Mouse (Mus musculus) forebrain, embryonic 13.5 days (tissue): ENCODE data around the gene Ttll7. TPM values are rescaled to one million over a fixed set of nuclear protein-coding genes. Genes with fewer than 3 reads are reported as not detected.

ENCODE experiments used
- ATAC-seq: fragments of 200-750 bp; cut with Nextera tagmentation; 2 replicates; pipeline ENCODE4 v1.8.0; 2017
- H3K27ac ChIP-seq: fragments of 300-500 bp; sonication (generic); 2 replicates; pipeline ENCODE4 v1.5.1; 2015; ENCODE audit warnings: inconsistent platforms, mild to moderate bottlenecking, moderate library complexity
- H3K27me3 ChIP-seq: fragments of 300-500 bp; sonication (generic); 2 replicates; pipeline ENCODE4 v1.6.1; 2015; ENCODE audit warnings: mild to moderate bottlenecking, inconsistent platforms
- H3K36me3 ChIP-seq: fragments of 300-500 bp; sonication (generic); 2 replicates; pipeline ENCODE4 v1.6.1; 2015; ENCODE audit warnings: mild to moderate bottlenecking, inconsistent platforms; ENCODE audit not compliant: poor library complexity, severe bottlenecking
- H3K4me1 ChIP-seq: fragments of 300-500 bp; sonication (generic); 2 replicates; pipeline ENCODE4 v1.6.1; 2015; ENCODE audit warnings: inconsistent platforms
- H3K4me2 ChIP-seq: fragments of 300-500 bp; sonication (generic); 2 replicates; pipeline ENCODE4 v1.6.1; 2015; ENCODE audit warnings: inconsistent platforms, mild to moderate bottlenecking, moderate library complexity
- H3K4me3 ChIP-seq: fragments of 300-500 bp; sonication (generic); 2 replicates; pipeline ENCODE4 v1.5.1; 2015; ENCODE audit warnings: mild to moderate bottlenecking, inconsistent platforms
- H3K9ac ChIP-seq: fragments of 300-500 bp; sonication (generic); 2 replicates; pipeline ENCODE4 v1.6.1; 2015; ENCODE audit warnings: mild to moderate bottlenecking, inconsistent platforms
- H3K9me3 ChIP-seq: fragments of 300-500 bp; sonication (generic); replicated peaks from 2 replicates; pipeline ENCODE4 v1.6.1; 2016; ENCODE audit warnings: inconsistent platforms
- WGBS: fragments of 180-500 bp; shearing (Covaris S2); methylation state at CpG from one replicate; pipeline ENCODE4 v1.1.7; 2015; 5-methylcytosine and 5-hydroxymethylcytosine counted together
- polyA plus RNA-seq: library from polyadenylated mRNA; unstranded; fragments of >200 nt; fragmentation: Nextera tagmentation; extraction: Ambion mirVana; gene quantifications from 2 replicates; pipeline ENCODE4 v1.2.1, GENCODE M21; 2015

Gene Ttll7
- polyA plus RNA-seq, 1 experiment from 2014 or later = 6.1 TPM

DNA sequence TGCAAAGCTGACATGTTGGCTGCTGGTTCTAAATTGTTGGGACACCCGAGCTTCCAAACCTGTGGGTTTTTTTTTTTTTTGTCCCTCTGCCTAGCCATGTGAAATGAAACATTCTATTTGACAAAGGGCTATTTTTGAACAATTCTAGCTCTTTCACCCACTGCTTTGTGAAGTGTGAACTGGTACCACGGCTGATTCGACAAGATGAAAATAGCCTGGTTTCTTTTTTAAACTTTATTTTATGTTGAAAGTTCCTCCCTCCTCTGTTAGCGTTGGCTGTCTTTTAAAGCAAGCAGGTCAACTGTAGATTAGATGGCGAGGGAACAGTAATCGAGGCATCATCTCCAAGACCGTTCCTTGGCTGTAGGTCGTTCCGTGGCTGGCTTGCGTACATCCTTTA, 5.2 kb downstream of the Ttll7 start:
- no peak overlapping the region for H3K4me2 ChIP-seq
- H3K9me3 ChIP-seq = no peaks in the 10 kb centered on the region
- peaks cover 10% of the 10 kb centered on the region for H3K4me1 ChIP-seq
- no peaks in the 10 kb centered on the region for H3K36me3 ChIP-seq
- no peak overlapping the region for H3K4me3 ChIP-seq
- no peak for ATAC-seq
- 77% methylated on average over 10 of the region's 10 CpGs for whole genome bisulfite sequencing
- H3K27me3 ChIP-seq = no peaks in the 10 kb centered on the region
- H3K27ac ChIP-seq = no peak overlapping the region
- H3K9ac ChIP-seq = no peak overlapping the region

DNA sequence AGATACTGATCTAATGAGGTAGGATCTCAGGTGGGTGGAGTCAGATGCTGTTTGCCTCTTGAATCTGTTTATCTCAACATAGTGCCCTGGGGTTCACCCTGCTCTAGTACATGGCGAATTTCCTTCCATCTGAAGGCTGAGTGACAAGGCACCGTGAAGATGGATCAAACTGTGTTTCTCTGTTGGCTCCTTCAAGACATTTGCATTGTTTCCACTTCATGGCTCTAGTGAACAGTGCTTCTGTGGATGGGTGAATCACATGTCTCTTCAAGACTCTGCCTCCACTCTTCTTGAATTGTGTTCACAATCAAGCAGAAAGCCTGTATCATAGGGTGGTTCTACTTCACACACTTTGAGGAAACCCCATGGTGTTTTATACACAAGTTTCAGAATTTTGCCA, 8.1 kb downstream of the Ttll7 start:
- no peak overlapping the region for H3K4me2 ChIP-seq
- WGBS = 87% methylated on average over 2 of the region's 2 CpGs
- no peaks in the 10 kb centered on the region for H3K4me1 ChIP-seq
- no peaks in the 10 kb centered on the region for H3K36me3 ChIP-seq
- no peak overlapping the region for H3K4me3 ChIP-seq
- no peak for ATAC-seq
- H3K9me3 ChIP-seq = no peaks in the 10 kb centered on the region
- no peaks in the 10 kb centered on the region for H3K27me3 ChIP-seq
- H3K9ac ChIP-seq = no peak overlapping the region
- no peak overlapping the region for H3K27ac ChIP-seq

DNA sequence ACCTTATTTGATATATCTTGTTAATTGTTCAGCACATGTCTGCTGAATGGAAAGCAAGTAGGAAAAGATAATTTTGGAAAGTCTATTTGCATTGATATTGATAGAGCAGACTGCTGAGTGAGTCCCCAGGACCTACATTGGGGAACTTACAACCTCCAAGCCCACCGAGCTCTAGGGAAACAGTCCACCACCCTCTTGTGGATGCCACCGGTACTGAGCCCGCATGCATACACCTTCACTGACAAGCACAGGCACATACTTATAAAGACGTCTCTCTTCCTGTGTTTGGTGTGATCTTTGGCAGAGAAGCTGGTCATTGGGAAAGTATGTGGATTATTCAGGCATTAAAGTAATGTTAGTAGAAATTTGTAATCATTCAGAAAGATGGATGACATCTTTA, 14.4 kb downstream of the Ttll7 start:
- Histone ChIP-seq H3K9me3 (no peaks in the 10 kb centered on the region), H3K36me3 (no peaks in the 10 kb centered on the region), H3K9ac (no peak overlapping the region), H3K4me1 (no peaks in the 10 kb centered on the region), H3K4me2 (no peak overlapping the region), H3K27me3 (no peaks in the 10 kb centered on the region), H3K27ac (no peak overlapping the region), H3K4me3 (no peak overlapping the region)
- WGBS = 31% methylated on average over 4 of the region's 4 CpGs
- no peak for ATAC-seq

DNA sequence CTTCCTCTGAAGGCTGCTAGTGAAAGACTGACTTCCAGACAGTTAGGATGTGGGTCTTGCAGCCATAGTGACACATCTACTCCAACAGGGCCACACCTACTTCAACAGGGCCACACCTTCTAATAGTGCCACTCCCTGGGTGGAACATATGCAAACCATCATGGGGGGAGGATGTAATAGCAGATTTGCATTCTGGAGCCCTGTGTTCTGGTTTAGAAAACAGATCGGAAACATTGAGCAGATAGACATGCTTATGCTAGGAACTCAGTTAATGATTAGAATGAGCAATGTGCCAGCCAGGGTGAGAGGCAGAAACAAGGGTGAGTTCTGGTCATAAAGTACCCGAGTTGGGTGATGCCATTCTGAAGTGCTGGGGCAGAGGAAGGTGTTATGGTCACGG, 19.8 kb downstream of the Ttll7 start:
- no peaks in the 10 kb centered on the region for H3K9me3 ChIP-seq
- 90% methylated on average over 3 of the region's 3 CpGs for WGBS

DNA sequence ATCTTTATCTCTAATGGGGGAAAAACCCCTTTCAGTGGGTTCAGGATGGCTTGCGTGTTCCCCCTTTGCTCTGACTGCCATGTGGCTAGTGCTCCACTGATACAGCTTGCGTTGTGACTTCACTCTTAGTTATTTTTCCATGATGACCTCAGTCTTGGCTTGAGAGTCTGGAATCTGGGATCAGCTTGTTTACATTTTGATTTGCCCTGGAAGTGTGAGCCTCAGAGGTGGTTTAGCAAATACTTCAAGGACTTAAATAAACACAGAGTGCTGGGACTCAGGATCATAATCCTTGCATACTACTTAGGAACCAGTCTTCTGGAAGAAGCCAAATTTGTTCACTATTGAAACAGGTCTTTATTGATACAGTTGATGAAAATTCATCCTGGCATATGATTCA, 23.8 kb downstream of the Ttll7 start:
- WGBS = 88% methylated on average over 2 of the region's 2 CpGs
- H3K4me1 ChIP-seq = no peaks in the 10 kb centered on the region
- no peaks in the 10 kb centered on the region; the same call in 1 of the 2 replicates for H3K9me3 ChIP-seq
- H3K36me3 ChIP-seq = no peaks in the 10 kb centered on the region
- H3K4me3 ChIP-seq = no peak overlapping the region
- no peak overlapping the region for H3K4me2 ChIP-seq
- ATAC-seq = no peak
- H3K27ac ChIP-seq = no peak overlapping the region
- no peaks in the 10 kb centered on the region for H3K27me3 ChIP-seq
- no peak overlapping the region for H3K9ac ChIP-seq

More for the DNA sequence above, 19.8 kb downstream of the Ttll7 start:
- Histone ChIP-seq H3K4me2 (no peak overlapping the region), H3K9ac (no peak overlapping the region), H3K4me3 (no peak overlapping the region), H3K27me3 (no peaks in the 10 kb centered on the region), H3K36me3 (no peaks in the 10 kb centered on the region), H3K4me1 (no peaks in the 10 kb centered on the region), H3K27ac (no peak overlapping the region)
- ATAC-seq = no peak

DNA sequence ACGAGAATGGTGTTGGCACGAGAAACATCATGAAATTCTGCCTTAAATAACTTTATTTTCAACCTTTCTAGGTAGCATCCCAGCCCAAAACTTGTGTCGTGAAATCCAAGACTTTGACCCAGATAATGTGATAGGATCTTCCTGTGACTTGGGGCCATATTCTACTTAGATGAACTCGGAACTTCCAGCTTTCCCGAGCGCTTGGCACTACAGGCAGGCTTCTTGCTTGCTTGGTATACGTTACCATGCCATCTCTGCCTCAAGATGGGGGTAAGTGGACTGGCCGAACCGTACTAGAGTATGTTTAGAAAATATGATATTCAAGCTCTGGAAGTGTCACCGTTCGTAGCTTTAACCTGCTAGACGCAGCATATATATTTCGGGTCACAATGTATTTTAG, 41.8 kb downstream of the Ttll7 start:
- 90% methylated on average over 13 of the region's 13 CpGs for WGBS
- no peaks in the 10 kb centered on the region for H3K27me3 ChIP-seq
- no peak overlapping the region for H3K9ac ChIP-seq
- H3K27ac ChIP-seq = no peak overlapping the region
- no peak for ATAC-seq
- no peaks in the 10 kb centered on the region for H3K9me3 ChIP-seq
- H3K4me3 ChIP-seq = no peak overlapping the region
- no peaks in the 10 kb centered on the region for H3K4me1 ChIP-seq
- peaks cover 8% of the 10 kb centered on the region; the same call in 1 of the 2 replicates for H3K36me3 ChIP-seq
- no peak overlapping the region for H3K4me2 ChIP-seq

DNA sequence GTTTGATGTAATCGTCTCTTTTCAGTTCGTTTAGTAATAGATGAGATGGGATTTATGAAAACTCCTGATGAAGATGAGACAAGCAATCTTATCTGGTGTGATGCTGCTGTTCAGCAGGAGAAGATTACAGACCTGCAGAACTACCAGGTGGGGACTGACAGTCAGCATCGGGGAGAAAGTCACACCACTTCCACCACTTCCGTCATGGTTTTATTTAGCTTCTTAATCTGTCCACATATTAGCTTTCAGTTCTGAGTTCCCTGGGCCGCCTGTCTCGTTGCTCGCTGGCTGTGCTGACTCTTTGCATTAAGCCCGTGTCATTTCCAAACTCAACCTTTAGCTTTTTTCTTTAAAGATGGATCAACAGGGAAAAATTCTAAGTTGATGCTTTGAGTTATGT, 44.4 kb downstream of the Ttll7 start:
- Histone ChIP-seq H3K4me3 (no peak overlapping the region), H3K9me3 (no peaks in the 10 kb centered on the region), H3K36me3 (peaks cover 8% of the 10 kb centered on the region; the same call in 1 of the 2 replicates), H3K4me1 (no peaks in the 10 kb centered on the region), H3K9ac (no peak overlapping the region), H3K27ac (no peak overlapping the region), H3K4me2 (no peak overlapping the region), H3K27me3 (no peaks in the 10 kb centered on the region)
- ATAC-seq = no peak
- WGBS = 84% methylated on average over 8 of the region's 8 CpGs

DNA sequence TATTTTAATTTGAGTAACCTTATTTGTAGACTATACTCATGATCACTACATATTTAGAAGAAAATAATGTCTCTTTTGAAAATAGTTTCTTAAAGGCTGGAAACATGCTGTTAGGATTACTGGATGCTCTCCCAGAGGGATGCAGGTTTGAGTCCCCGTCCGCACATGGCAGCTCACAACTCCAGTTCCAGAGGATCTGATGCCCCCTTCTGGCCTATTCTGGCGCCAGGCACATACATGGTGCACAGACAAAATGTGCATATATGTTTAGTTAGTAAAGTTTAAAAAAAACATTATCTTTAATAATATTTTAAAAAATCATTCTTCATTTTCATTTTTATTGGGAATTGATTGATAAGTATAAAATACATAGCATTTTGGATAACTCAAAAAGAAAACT, 47.9 kb downstream of the Ttll7 start:
- 76% methylated on average over 3 of the region's 3 CpGs for WGBS

DNA sequence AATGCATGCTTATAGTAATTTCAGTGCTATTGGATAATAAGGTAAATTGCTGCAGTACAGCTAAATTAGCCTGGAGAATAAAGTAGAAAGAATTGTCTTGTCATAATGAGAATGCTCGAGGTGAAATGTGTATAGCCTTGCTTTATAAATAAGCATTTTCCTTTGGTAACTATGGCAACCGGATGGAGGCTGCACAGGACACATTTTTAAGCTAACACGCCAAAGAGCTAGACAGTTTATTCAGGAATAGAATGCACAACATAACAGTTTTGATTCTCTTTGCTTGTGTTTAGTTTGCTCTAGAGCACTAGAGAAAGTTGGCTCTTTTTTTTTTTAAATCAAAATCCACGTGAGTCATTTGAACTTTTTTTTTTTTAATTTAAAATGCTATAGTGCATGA, 49.6 kb downstream of the Ttll7 start:
- no peaks in the 10 kb centered on the region for H3K9me3 ChIP-seq
- WGBS = 42% methylated on average over 4 of the region's 4 CpGs
- H3K27me3 ChIP-seq = no peaks in the 10 kb centered on the region

More for the DNA sequence above, 47.9 kb downstream of the Ttll7 start:
- Histone ChIP-seq H3K4me1 (no peaks in the 10 kb centered on the region), H3K36me3 (peaks cover 5% of the 10 kb centered on the region; the same call in 1 of the 2 replicates), H3K4me2 (no peak overlapping the region), H3K9me3 (no peaks in the 10 kb centered on the region), H3K4me3 (no peak overlapping the region), H3K27ac (no peak overlapping the region), H3K9ac (no peak overlapping the region), H3K27me3 (no peaks in the 10 kb centered on the region)
- ATAC-seq = no peak

DNA sequence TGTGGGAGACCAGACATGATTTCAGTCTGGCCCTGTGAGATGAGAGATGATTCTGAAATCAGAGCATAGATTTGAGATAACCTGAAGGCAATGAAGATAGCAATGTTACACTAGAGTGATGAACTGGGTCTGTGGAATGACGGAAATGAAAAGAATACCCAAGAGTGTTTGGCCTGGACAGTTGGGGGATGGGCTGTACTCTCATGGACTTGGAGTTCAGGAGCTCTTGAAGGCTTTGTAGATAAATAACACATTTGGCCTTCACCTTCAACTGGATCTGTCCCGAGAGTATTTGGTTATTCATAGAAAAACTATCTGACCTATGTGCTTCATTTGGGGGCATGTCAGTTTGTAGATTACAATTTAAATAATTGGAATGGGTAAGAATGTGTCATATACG, 53.4 kb downstream of the Ttll7 start:
- WGBS = 86% methylated on average over 3 of the region's 3 CpGs
- Histone ChIP-seq H3K9ac (no peak overlapping the region), H3K9me3 (no peaks in the 10 kb centered on the region)

More for the DNA sequence above, 49.6 kb downstream of the Ttll7 start:
- ATAC-seq = no peak
- Histone ChIP-seq H3K27ac (no peak overlapping the region), H3K4me1 (no peaks in the 10 kb centered on the region), H3K4me3 (no peak overlapping the region), H3K9ac (no peak overlapping the region), H3K4me2 (no peak overlapping the region), H3K36me3 (peaks cover 4% of the 10 kb centered on the region; the same call in 1 of the 2 replicates)

DNA sequence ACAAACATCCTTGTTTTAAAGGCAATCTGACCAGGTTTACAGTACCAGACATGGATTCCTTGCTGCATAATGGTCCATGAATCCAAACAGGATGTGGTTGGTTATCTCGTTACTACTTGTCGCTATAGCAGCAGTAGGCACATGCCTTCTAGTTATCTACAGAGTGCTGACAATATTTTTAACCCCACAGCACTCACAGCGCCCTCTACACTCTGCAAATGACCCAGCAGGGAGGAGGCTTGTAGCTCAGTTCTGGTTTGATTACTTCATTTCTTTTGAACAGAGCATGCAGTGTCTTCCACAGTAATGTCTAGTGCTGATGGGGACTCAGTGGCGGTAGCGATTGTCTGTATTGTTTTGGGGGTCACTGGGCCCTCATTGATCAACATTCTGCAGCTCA, 56.8 kb downstream of the Ttll7 start:
- ATAC-seq = no peak
- no peak overlapping the region for H3K4me3 ChIP-seq
- 75% methylated on average over 5 of the region's 5 CpGs for WGBS

More for the DNA sequence above, 53.4 kb downstream of the Ttll7 start:
- ATAC-seq = no peak
- H3K27ac ChIP-seq = no peak overlapping the region
- no peak overlapping the region for H3K4me2 ChIP-seq
- H3K27me3 ChIP-seq = no peaks in the 10 kb centered on the region
- no peak overlapping the region for H3K4me3 ChIP-seq
- no peaks in the 10 kb centered on the region for H3K4me1 ChIP-seq
- no peaks in the 10 kb centered on the region for H3K36me3 ChIP-seq

DNA sequence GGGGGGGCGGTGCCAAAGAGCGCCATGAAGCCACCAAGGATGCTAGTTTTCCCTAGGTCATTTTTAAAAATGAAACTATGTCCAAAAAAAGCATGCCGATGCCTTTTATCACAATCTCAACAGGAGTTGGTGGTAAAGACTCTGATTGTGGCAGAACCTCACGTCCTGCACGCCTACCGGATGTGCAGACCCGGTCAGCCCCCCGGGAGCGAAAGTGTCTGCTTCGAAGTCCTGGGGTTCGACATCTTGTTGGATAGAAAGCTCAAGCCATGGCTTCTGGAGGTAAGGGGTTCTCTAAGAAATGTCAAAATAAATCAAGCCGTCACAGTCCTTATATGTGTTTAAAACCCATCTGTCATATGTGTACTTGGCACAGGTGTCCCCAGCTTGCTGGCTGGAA, 60.9 kb downstream of the Ttll7 start:
- ATAC-seq = no peak
- no peak overlapping the region for H3K4me3 ChIP-seq
- 91% methylated on average over 12 of the region's 12 CpGs for WGBS

More for the DNA sequence above, 56.8 kb downstream of the Ttll7 start:
- Histone ChIP-seq H3K9ac (no peak overlapping the region), H3K36me3 (no peaks in the 10 kb centered on the region), H3K27ac (no peak overlapping the region), H3K4me1 (no peaks in the 10 kb centered on the region), H3K9me3 (no peaks in the 10 kb centered on the region), H3K4me2 (no peak overlapping the region), H3K27me3 (no peaks in the 10 kb centered on the region)

DNA sequence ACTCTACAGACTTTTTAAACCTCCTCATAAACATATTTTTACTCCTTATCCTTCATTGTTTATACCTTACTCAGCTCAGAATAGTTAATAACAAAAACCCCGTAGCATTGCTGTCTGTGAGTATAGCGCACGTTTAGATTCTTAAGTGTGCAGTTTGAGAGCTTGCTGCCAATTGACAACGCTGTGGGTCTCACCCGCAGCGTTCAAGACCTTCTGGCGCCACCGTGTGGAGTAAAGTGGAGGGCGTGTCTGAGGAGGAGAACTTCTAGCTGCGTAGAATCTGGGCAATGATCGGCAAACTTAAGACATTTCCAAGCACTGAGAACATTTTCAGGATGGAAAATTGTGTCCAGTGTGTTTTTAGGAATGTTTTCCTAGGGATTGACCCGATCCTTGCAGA, 62.6 kb downstream of the Ttll7 start:
- H3K4me1 ChIP-seq = no peaks in the 10 kb centered on the region
- no peak overlapping the region for H3K27ac ChIP-seq
- H3K27me3 ChIP-seq = no peaks in the 10 kb centered on the region
- no peak overlapping the region for H3K4me3 ChIP-seq
- H3K4me2 ChIP-seq = no peak overlapping the region
- peaks cover 9% of the 10 kb centered on the region; the same call in 1 of the 2 replicates for H3K36me3 ChIP-seq
- H3K9me3 ChIP-seq = no peaks in the 10 kb centered on the region
- ATAC-seq = peak; percentile 91
- WGBS = 10% methylated on average over 12 of the region's 12 CpGs
- no peak overlapping the region for H3K9ac ChIP-seq

More for the DNA sequence above, 60.9 kb downstream of the Ttll7 start:
- Histone ChIP-seq H3K9me3 (no peaks in the 10 kb centered on the region), H3K4me1 (no peaks in the 10 kb centered on the region), H3K36me3 (peaks cover 9% of the 10 kb centered on the region; the same call in 1 of the 2 replicates), H3K4me2 (no peak overlapping the region), H3K27ac (no peak overlapping the region), H3K27me3 (no peaks in the 10 kb centered on the region), H3K9ac (no peak overlapping the region)
